Mouse (Mus musculus): ENCODE measurements around the gene Gm20908.
"Not testable (repeated sequence)": the region's sequence is repeated elsewhere in the genome, so short reads cannot be mapped to it uniquely, and the experiment has no call there.

Gm20908 gene

GRCm38 (mm10) chrY:64472966-64473365, at the start of gene Gm20908:
Gm20908 (plus strand) TSS chrY:64473266.
- DNase-seq, result not testable (repeated sequence)

Measured in cerebellum, adult 11-12 months (tissue).